Mouse (Mus musculus) heart, postnatal 0 days (tissue): ENCODE data around the gene Gps2. TPM values are rescaled to one million over a fixed set of nuclear protein-coding genes. Genes with fewer than 3 reads are reported as not detected.

Experiments
- ATAC-seq: fragments of 200-750 bp; cut with Nextera tagmentation; 2 replicates; pipeline ENCODE4 v1.8.0; 2017; ENCODE audit warnings: low read depth, moderate number of reproducible peaks, moderate library complexity; ENCODE audit not compliant: insufficient read depth
- DNase-seq: peaks from one replicate; pipeline ENCODE4 v3.0.0-alpha.2; 2016; ENCODE audit warnings: low spot score
- H3K27ac ChIP-seq: fragments of 300-500 bp; sonication (generic); 2 replicates; pipeline ENCODE4 v1.5.1; 2014; ENCODE audit warnings: low read depth, mild to moderate bottlenecking
- H3K27me3 ChIP-seq: fragments of 300-500 bp; sonication (generic); 2 replicates; pipeline ENCODE4 v1.6.1; 2014; ENCODE audit warnings: low read length, mixed read lengths; ENCODE audit not compliant: control insufficient read depth, insufficient read depth
- H3K36me3 ChIP-seq: fragments of 300-500 bp; sonication (generic); replicated peaks from 2 replicates; pipeline ENCODE4 v1.6.1; 2014; ENCODE audit warnings: low read length, mixed read lengths; ENCODE audit not compliant: control insufficient read depth, insufficient read depth
- H3K4me1 ChIP-seq: fragments of 300-500 bp; sonication (generic); 2 replicates; pipeline ENCODE4 v1.6.1; 2014; ENCODE audit warnings: antibody characterized with exemption; ENCODE audit not compliant: control insufficient read depth, insufficient read depth
- H3K4me2 ChIP-seq: fragments of 300-500 bp; sonication (generic); 2 replicates; pipeline ENCODE4 v1.6.1; 2014; ENCODE audit warnings: low read depth, mild to moderate bottlenecking, low read length, moderate library complexity
- H3K4me3 ChIP-seq: fragments of 300-500 bp; sonication (generic); 2 replicates; pipeline ENCODE4 v1.5.1; 2014; ENCODE audit warnings: low read depth, low read length
- H3K9ac ChIP-seq: fragments of 300-500 bp; sonication (generic); replicated peaks from 2 replicates; pipeline ENCODE4 v1.6.1; 2014; ENCODE audit warnings: low read depth, low read length, mixed read lengths
- H3K9me3 ChIP-seq: fragments of 300-500 bp; sonication (generic); replicated peaks from 2 replicates; pipeline ENCODE4 v1.6.1; 2016; ENCODE audit warnings: low read length; ENCODE audit not compliant: control insufficient read depth
- CTCF ChIP-seq: IDR thresholded peaks from 2 replicates; pipeline ENCODE4 v1.5.1; 2016; ENCODE audit warnings: antibody characterized with exemption, control low read depth, low read depth
- EP300 ChIP-seq: IDR thresholded peaks from 2 replicates; pipeline ENCODE4 v1.6.1; 2016; ENCODE audit warnings: antibody characterized with exemption, low read depth
- WGBS: fragments of 180-500 bp; shearing (Covaris S2); extraction: QIAGEN DNeasy Blood & Tissue Kit; methylation state at CpG from one replicate; pipeline ENCODE4 v1.1.7; 2014; 5-methylcytosine and 5-hydroxymethylcytosine counted together
- polyA plus RNA-seq: library from polyadenylated mRNA; unstranded; fragments of >200 nt; fragmentation: Nextera tagmentation; extraction: Ambion mirVana; gene quantifications from 2 replicates; pipeline ENCODE4 v1.2.1, GENCODE M21; 2015
- total RNA-seq: library from RNA; depleted of rRNA; stranded (reverse); fragments of >200 nt; gene quantifications from 2 replicates; pipeline ENCODE4 v1.2.3, GENCODE M21; 2014; ENCODE audit warnings: low replicate concordance

Gene Gps2
- total and polyA plus RNA-seq, 2 experiments from 2014 or later: 37.1 to 48.6 TPM

- no peak overlapping the region for H3K9ac ChIP-seq
- H3K27ac ChIP-seq: no peak overlapping the region
- H3K4me1 ChIP-seq: peaks cover 8% of the 10 kb centered on the region; the same call in 1 of the 2 replicates
- H3K27me3 ChIP-seq: no peaks in the 10 kb centered on the region
- no peaks in the 10 kb centered on the region for H3K9me3 ChIP-seq
- 60% methylated on average over 4 of the region's 4 CpGs for WGBS
- no peak for DNase-seq
- H3K4me3 ChIP-seq: no peak overlapping the region
- no peaks in the 10 kb centered on the region for H3K36me3 ChIP-seq
- no peak overlapping the region for H3K4me2 ChIP-seq
- TF ChIP-seq CTCF (peak; percentile 22), EP300 (no peak)
- no peak for ATAC-seq
Observed at GRCm38 (mm10) chr11:69883066-69883465, 30.6 kb upstream of the Gps2 start.

- 76% methylated on average over 8 of the region's 8 CpGs for WGBS
- TF ChIP-seq CTCF (no peak), EP300 (no peak)
- H3K9me3 ChIP-seq: no peaks in the 10 kb centered on the region
- H3K9ac ChIP-seq: no peak overlapping the region
- no peak overlapping the region for H3K4me2 ChIP-seq
- peak overlapping the region; percentile 60 for H3K27ac ChIP-seq
- no peak overlapping the region for H3K4me3 ChIP-seq
- ATAC-seq (no peak), DNase-seq (no peak)
- H3K36me3 ChIP-seq: no peaks in the 10 kb centered on the region
- no peaks in the 10 kb centered on the region for H3K27me3 ChIP-seq
- peaks cover 8% of the 10 kb centered on the region; the same call in 1 of the 2 replicates for H3K4me1 ChIP-seq
Observed at GRCm38 (mm10) chr11:69883527-69884151, 30.0 kb upstream of the Gps2 start.

GRCm38 (mm10) chr11:69884240-69884639 lies 29.4 kb upstream of the Gps2 start:
- H3K27me3 ChIP-seq: 0 out of 2 replicates have a peak, but pooled peaks cover 2% of the 10 kb centered on the region
- no peak overlapping the region for H3K4me3 ChIP-seq
- H3K9ac ChIP-seq: no peak overlapping the region; the same call in 1 of the 2 replicates
- no peaks in the 10 kb centered on the region for H3K36me3 ChIP-seq
- DNase-seq (no peak), ATAC-seq (no peak)
- H3K9me3 ChIP-seq: no peaks in the 10 kb centered on the region
- peak overlapping the region; percentile 33 for H3K4me2 ChIP-seq
- peaks cover 8% of the 10 kb centered on the region; the same call in 1 of the 2 replicates for H3K4me1 ChIP-seq
- peak overlapping the region; percentile 60 for H3K27ac ChIP-seq
- TF ChIP-seq EP300 (no peak), CTCF (no peak)
- 53% methylated on average over 9 of the region's 9 CpGs for WGBS

GRCm38 (mm10) chr11:69884663-69885062 lies 29.0 kb upstream of the Gps2 start:
- Histone ChIP-seq H3K9me3 (no peaks in the 10 kb centered on the region), H3K27me3 (0 out of 2 replicates have a peak, but pooled peaks cover 6% of the 10 kb centered on the region), H3K9ac (no peak overlapping the region; the same call in 1 of the 2 replicates), H3K4me3 (no peak overlapping the region), H3K4me1 (peaks cover 8% of the 10 kb centered on the region; the same call in 1 of the 2 replicates), H3K36me3 (no peaks in the 10 kb centered on the region), H3K27ac (peak overlapping the region; percentile 60), H3K4me2 (peak overlapping the region; percentile 33)
- TF ChIP-seq EP300 (no peak), CTCF (no peak)
- WGBS: 69% methylated on average over 8 of the region's 8 CpGs
- DNase-seq (no peak), ATAC-seq (no peak)

GRCm38 (mm10) chr11:69886907-69887635 lies 26.6 kb upstream of the Gps2 start:
- no peak for ATAC-seq
- no peak for TF ChIP-seq EP300
- peak; percentile 51 for TF ChIP-seq CTCF
- H3K4me1 ChIP-seq: peaks cover 12% of the 10 kb centered on the region

More at GRCm38 (mm10) chr11:69886907-69887635, 26.6 kb upstream of the Gps2 start:
- 50% methylated on average over 8 of the region's 8 CpGs for WGBS
- Histone ChIP-seq H3K9ac (no peak overlapping the region), H3K27me3 (peaks cover 17% of the 10 kb centered on the region; the same call in 1 of the 2 replicates), H3K36me3 (no peaks in the 10 kb centered on the region), H3K27ac (no peak overlapping the region), H3K4me3 (no peak overlapping the region), H3K9me3 (no peaks in the 10 kb centered on the region), H3K4me2 (no peak overlapping the region)
- DNase-seq: no peak
